Mouse (Mus musculus): Measurements from ENCODE around the gene Loxl3.

Gene Loxl3

GRCm38 (mm10) chr6:83033249-83034185 is at the start of gene Loxl3, which contains the start of gene Dok1:
Loxl3 (plus strand) TSS chr6:83034173.
Dok1 (minus strand) TSS chr6:83033471.
- no peak for DNase-seq (ENCODE audit: low read depth, low spot score)

GRCm38 (mm10) chr6:82987411-82987971 is 46.5 kb upstream of the Loxl3 start:
- no peak for DNase-seq (ENCODE audit: low read depth, low spot score)

GRCm38 (mm10) chr6:82993696-82994095 is 40.3 kb upstream of the Loxl3 start:
- DNase-seq (ENCODE audit: low read depth, low spot score) = no peak

DNA sequence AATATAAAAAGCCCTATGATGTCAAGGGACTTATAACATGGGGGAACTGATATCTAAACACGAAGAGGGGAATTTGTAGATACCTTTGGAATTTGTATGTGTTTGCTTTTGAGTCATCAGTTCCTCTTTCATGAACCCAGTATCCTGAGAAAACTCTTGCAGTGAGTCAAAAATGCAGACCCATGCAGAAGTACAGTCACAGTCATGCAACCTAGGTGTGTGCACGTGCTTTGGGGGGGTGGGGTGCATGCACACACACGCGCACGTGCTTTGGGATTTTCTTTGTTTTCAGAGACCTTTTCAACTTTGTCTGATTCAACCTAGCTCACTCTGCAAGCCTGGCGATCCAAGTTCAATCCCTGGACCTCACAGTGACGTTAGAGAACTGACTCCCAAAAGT is 39.6 kb upstream of the Loxl3 start:
- DNase-seq (ENCODE audit: low read depth, low spot score) = no peak

GRCm38 (mm10) chr6:82996740-82997315 is 37.1 kb upstream of the Loxl3 start:
- DNase-seq (ENCODE audit: low read depth, low spot score) = peak; percentile 91

DNA sequence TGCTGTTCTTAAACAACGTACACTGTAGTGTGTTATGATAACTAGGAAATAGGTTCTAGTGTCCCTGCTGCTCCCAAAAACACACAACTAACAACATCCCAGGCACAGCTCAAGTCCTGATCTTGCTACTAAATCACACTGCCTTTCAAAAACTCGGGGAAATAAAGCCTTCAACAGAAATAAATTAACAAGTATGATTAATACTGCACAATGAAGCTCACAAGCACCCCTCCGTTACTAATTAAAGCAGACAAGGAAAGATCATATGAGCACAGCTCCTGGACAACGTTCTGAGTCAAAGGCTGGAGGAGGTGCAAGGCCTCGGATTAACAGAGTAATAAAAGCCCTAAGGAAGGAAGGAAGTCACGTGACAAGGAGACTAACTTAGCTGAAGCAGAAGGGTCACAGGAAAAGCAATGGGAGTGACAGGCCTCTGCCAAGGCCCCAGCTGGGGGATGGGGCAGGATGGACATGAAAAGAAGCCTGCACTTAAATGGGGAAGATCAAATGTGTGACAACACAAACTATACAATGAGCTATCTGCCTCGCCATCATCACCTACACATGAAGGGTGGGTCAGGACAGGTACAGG is 36.4 kb upstream of the Loxl3 start:
- DNase-seq (ENCODE audit: low read depth, low spot score) = no peak

GRCm38 (mm10) chr6:82998326-82998725 is 35.6 kb upstream of the Loxl3 start:
- DNase-seq (ENCODE audit: low read depth, low spot score) = no peak

DNA sequence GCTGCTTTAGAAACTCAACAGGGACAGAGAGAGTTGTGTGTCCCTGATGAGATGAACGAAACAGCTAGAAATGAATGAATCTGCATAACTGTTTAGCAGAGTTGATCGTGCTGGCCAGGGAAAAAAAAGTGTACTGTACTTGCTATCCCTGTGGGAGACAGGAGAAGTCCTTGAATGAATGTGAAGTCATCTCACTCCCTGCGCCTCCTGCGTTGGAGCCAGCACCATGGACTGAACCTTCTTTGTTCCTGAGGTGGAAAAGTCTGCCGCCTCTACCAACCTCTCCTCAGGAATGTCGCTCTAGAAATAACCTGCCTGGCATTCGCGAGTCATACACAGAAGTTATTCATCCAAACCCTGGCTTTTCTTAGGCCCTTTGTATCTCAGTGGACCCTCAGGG is 34.0 kb upstream of the Loxl3 start:
- no peak for DNase-seq (ENCODE audit: low read depth, low spot score)

DNA sequence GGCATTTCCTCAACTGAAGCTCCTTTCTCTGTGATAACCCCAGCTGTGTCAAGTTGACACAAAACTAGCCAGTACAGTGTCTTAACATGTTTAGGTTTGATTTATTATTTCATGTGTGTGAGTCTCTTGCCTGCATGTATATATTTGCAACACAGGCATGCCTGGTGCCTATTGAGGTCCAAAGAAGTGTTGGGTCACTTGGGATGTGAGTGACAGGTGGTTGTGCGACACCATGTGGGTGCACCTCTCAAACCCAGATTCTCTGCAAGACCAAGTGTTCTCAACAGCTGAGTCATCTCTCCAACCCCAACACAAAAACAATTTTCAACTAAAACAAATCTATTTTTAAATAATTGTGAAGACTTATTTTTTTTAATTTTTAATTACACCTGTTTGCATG is 30.9 kb upstream of the Loxl3 start:
- no peak for DNase-seq (ENCODE audit: low read depth, low spot score)

DNA sequence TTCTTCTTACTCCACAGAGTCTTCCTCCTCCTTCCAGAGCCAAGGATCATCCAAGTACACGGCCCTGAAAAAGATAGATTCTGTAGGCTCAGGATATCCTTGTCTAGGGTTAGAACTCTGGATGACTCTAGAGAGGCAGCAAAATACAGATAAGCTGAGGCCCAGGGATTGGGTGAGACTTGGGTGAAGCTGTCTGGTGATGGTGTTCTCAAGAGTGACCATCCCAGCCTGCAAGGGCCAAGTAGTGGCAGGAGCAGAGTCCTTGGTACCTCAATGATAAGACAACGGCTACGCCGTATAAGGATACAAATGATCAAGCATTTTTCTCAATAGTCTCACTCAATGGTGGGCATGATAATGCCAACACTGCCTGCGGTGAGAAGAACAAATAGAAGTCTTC is 30.1 kb upstream of the Loxl3 start:
- DNase-seq (ENCODE audit: low read depth, low spot score) = no peak

GRCm38 (mm10) chr6:83004309-83004708 is 29.7 kb upstream of the Loxl3 start:
- no peak for DNase-seq (ENCODE audit: low read depth, low spot score)

DNA sequence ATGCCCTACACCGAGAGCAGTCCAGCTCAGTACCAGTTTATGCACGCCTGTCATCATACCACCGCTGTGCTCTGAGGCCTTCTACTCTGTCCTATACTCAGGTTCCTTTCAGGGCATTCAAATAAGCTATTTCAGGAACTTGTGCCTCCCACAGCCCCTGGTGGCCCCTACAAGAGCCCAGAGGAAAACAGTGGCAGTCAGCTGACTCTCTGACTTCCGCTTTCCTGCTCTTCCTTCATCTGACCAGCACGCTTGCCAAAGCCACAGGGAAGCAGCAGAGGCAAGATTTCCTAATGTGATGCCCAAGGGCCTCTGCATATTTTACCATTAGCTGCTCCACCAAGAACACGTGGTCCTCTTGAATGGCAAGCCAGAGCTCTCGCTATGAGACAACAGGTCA is 29.1 kb upstream of the Loxl3 start:
- no peak for DNase-seq (ENCODE audit: low read depth, low spot score)

- DNase-seq (ENCODE audit: low read depth, low spot score) = no peak
Observed at GRCm38 (mm10) chr6:83005444-83006011, 28.4 kb upstream of the Loxl3 start.

DNA sequence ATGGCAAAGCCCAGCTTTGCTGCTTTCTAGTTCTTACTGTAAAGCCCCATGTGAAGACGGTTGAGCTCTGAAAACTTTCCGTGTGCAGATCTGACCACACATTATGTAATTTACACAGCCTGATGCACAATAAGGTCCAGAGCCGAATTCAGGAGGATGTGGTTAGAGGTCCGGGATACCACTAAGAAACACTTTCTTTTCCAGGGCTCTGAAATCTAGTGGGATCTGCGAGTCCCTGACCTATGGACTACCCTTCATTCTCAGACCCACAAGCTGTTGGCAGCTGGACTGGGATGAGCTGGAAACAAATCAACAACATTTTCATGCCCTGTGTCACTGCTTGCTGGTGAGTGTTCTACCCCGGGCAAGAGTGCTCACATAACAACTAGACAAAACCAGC is 27.9 kb upstream of the Loxl3 start:
- no peak for DNase-seq (ENCODE audit: low read depth, low spot score)

DNA sequence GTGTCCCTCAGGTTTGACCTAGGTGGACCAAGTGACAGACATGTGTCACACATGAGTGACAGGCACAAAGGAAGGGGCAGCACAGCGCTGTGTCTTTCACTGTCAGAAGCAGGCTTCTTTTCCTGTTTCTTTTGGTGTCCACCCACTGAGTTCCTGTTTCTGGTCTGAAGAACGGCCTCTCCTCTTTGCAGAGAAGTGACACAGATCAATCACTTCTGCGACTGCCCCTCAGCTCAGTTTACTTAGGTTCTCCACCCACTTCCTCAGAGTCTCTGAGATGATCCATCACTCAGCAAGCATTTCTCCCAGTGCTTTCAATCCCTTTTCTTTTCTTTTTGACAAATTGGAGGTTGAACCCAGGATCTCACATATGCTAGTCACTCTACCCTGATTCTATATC is 25.3 kb upstream of the Loxl3 start:
- DNase-seq (ENCODE audit: low read depth, low spot score) = no peak

- DNase-seq (ENCODE audit: low read depth, low spot score) = no peak
Observed at GRCm38 (mm10) chr6:83010010-83010409, 24.0 kb upstream of the Loxl3 start.

GRCm38 (mm10) chr6:83011255-83011654 is 22.7 kb upstream of the Loxl3 start:
- DNase-seq (ENCODE audit: low read depth, low spot score) = no peak

GRCm38 (mm10) chr6:83011756-83012155 is 22.2 kb upstream of the Loxl3 start:
- DNase-seq (ENCODE audit: low read depth, low spot score) = no peak

GRCm38 (mm10) chr6:83013444-83013843 is 20.5 kb upstream of the Loxl3 start:
- DNase-seq (ENCODE audit: low read depth, low spot score) = no peak

GRCm38 (mm10) chr6:83014482-83015466 is 19.2 kb upstream of the Loxl3 start:
- no peak for DNase-seq (ENCODE audit: low read depth, low spot score)

GRCm38 (mm10) chr6:83015749-83016148 is 18.2 kb upstream of the Loxl3 start:
- DNase-seq (ENCODE audit: low read depth, low spot score) = no peak

Measured in retina, postnatal 7 days (tissue).